Mouse (Mus musculus) stomach, postnatal 0 days (tissue): ENCODE results near the gene Smarcb1.

Source experiments
- CTCF ChIP-seq: IDR thresholded peaks from 2 replicates; pipeline ENCODE4 v1.5.1; 2016; ENCODE audit warnings: antibody characterized with exemption, low read depth, mild to moderate bottlenecking, moderate library complexity
- EP300 ChIP-seq: optimal IDR thresholded peaks from 2 replicates; pipeline ENCODE3; 2016; ENCODE audit warnings: antibody characterized with exemption

DNA sequence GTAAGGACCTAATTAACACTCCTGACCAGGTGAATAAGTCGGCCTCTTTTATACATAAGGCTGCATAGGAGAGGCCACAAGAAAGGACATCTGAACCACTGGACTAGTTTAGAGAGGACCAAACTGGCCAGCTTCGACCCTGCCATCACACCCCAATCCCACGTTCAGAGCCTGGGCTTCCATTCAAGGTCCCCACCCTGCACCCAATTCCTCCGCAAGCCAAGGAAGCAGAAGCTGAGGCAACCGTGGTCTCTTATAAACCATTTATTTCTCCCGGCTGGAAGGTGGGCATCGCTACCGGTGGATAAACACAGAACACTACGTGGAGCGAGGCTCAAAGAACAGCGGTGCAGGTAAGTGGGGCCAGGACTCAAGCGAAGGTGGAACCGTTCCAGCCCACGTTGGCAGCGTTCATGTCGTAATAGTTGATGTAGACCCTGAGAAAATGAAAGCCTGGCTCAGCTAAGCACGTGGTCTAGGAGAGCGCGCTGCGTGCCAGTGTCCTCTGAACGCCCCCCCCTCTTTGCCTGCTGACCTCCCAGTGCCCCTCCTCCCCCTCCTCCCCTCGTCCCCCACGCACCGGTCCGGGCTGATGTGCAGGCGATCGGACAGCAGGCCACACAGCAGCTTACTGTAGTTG, 62.2 kb downstream of the Smarcb1 start:
- TF ChIP-seq CTCF = peak; percentile 31; the same call in 1 of the 2 replicates
- TF ChIP-seq EP300 = no peak
